Mouse (Mus musculus) 3134 (cell line): ENCODE data around the gene Shf.
"Not testable (repeated sequence)": the region's sequence is repeated elsewhere in the genome, so short reads cannot be mapped to it uniquely, and the experiment has no call there.

ENCODE experiments used
- DNase-seq: peaks from one replicate; pipeline ENCODE4 v3.0.0-alpha.2; 2011; ENCODE audit warnings: low spot score; ENCODE audit not compliant: insufficient read length; ENCODE audit errors: extremely low read depth

Gene Shf

DNA sequence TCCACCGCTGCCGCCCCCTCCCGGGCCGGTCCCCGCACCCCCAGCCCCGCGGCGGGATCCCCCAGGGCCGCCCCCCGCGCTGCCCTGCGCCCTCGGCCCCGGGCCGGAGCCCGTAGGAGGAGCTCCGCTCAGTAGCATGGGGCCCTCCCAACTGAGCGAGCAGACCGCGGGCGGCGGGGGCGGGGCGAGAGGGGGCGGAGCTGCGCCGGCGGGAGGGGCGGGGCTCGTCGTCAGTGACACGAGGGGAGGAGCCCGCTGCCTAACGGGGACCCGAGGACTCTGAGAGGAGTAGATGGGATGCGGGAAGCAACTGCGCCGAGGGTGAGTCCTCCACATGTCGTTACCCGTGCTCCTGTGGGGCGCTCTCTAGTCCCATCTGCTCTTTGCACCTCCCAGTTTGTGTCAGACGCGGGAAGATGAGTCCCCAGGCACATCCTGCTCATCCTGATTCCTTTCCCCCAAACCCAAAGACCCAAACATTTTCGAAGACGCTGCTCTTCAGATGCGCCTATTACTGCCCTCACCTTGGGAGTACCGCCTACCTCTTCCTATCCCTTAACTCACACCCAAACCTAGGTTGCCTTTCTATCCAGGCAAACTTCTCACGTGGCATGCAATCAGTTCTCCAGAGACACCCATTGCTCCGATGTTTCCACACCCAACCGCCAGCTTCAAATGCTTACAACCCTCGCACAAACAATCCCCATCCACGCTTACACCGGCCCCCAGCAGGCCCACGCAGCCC lies at the start of gene Shf:
TSS of gene Shf (minus strand) at position 168 of the 745 bp plus-strand sequence.
- peak; percentile 90 for DNase-seq

DNA sequence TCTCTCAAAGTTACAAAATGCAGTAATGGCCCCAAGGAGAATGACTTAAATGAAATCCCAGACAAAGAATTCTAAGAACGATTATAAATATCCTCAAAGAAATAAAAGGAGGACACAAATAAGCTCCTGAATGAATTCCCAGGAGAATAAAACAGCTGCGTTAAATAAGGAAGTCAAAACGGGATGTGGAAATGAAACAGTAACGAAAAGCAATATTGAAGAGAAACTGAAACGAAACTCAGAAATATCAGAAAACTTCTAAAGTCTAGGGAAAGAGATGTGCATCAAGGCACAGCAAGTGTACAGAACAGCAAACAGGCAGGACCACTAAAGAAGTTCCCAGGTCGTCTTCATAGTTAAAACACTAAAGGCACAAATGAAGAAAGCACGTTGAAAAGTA lies 40.0 kb upstream of the Shf start:
- no peak for DNase-seq

DNA sequence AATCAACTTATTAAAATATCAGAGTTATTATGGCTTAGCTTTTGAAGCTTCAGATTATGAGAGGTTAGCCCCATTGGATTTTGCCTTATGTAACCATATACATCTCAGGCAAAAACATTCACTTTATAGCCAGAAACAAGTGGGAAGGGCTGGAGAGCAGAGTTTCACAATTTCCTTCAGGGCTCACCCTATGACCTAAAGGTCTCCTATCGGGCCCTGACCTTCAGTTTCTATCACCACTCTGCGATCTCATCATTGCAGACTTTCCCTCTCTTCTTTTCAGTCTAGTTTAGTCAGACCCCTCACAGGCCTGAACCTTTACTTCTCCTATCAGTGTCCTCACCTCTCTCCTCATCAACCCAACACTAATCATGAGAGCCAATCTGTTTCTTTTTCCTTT lies 38.6 kb upstream of the Shf start:
- DNase-seq = no peak

DNA sequence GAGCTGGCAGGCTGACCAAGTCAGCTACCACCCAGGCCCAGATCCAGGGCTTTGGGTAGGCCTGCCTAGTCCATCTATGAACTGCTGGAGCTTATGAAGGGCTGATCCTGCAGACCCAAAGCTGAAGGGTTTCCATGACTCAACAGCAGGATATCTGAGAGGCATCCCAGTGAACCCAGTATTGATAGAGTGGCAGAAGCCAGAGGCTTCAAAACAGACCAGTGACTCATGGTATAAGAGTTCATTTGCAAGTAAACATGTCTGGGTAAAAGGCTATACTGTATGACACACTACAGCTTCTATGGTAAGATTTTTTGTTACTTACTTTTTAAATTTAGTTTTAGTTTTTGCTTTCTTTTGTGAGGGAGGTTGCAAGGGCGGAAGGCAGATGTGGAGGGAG lies 27.2 kb upstream of the Shf start:
- DNase-seq = no peak

DNA sequence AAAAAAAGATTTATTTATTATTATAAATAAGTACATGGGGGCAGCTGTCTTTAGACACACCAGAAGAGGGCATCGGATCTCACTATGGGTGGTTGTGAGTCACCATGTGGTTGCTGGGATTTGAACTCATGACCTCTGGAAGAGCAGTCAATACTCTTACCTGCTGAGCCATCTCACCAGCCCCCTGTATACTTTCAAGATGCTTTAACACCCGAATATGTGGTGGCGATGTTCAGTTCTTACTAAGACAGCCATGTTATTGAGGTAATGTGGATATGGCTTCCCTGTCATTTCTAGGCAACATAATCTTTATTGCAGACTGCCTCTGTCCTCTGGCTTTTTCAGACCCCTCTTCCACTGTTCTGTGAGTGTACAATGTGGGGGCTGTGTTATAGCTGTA lies 18.2 kb upstream of the Shf start:
- not testable (repeated sequence) for DNase-seq

DNA sequence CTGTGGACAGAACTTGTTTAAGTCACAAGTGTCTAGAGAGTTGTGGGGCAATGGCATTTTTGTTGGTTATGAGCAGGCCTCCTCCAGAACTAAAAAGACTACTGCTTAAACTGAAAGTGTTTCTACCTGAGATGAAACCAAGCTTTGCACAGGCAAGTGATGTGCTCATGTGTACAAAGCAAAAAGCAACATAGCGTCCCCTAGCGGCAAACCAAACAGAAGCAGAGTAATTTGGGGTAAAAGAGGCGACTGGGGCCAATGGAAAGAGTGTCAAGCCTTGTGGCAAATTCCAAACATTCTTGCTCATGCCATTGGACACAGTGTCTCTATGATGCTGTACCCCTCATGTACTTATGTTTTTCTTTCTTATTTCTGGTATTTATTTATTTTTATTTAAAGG lies 16.1 kb upstream of the Shf start:
- DNase-seq = no peak

DNA sequence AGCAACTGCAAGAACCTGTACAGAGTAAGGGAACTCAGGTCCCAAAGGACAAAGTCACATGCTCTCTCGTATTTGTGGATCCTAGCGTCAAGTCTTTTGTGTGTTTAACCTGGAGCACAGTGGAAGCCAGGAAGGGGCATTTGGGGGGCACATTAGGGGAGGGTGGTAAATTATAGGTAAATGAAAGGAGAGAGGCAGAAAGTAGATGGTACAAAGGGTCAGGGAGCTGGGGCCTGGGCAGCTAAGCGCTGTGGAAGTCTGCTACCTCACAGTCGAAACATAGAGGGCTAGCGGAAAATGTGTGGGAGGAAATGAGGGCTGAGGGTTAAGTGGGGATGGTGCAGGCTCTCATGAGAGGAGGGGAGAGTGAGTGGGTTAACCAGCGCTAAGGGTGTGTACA lies 13.2 kb upstream of the Shf start:
- DNase-seq = no peak

DNA sequence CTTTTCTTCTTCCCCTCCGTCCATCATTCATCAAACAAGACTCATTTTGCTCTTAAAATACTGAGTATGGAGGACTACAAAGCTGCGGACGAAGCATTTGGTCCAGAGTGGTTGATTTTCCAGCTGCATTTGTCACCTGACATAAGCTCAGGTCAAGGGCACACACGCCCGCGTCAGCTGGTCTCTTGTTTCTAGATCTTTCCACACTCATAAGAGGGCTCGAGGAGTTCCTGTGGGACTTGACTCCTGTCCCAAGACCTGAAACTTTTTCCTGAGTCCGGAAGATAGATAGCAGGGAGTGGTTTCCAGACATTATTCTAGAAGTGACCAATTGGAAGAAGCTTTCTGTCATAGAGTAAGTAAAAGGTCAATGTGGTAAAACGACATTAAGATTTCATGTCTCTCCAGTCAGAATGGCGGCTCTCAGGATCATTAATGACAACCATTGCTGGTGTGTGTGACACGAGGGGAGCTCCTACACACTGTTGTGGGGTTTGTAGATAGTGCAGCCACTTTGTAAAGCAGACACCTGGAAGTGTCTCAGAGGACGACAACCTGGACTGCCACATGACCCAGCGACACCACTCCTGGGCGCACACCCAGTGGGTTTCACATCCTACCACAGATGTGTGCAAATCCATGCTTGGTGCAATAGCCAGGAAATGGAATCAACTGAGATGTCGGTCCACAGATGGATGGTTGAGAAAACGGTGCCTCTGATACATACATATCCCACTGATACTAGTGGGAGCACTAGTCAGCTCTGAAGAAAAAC lies 12.6 kb upstream of the Shf start:
- DNase-seq = no peak

DNA sequence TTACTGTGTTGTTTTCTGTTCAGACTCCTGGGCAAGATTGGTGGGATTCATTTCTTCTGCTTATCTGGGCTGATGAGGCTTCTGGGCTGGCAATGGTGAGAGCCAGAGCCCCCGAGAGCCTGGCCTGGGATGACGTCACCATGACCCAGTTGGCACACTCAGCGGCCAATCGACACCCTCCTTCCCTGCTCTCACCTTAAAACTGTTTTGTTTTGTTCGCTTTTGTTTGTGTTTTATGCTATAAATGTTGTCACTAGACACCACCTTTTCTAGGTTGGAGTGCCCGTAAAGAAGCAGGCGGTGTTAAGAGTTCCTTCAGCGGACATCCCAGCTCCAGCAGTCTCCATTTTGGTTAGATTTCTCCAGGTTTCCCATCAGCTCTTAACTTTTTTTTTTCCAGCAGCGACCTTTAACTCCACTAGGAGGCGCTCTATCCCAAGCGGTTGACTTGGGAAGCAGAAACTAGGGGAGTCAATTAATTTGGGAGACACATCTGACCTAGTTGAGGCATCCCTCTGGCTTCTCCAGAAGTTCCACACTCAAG lies 11.9 kb upstream of the Shf start:
- DNase-seq = peak; percentile 48

DNA sequence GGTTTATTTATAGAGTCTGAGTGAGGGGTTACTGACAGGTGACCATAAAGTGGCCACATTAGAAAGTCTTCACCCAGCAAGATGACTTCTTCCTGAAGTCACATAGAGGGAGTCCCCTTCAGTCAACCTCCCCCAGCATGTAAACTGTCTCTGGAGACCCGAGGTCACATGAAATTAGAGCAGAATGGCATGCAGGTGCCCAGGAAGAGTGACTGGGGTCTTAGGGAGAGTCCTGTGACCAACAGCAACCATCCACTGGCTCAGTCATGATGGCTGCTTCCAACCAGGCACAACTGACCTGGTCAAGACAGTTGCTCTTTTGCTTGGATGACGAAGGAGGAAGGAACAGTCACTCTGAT lies 10.3 kb upstream of the Shf start:
- DNase-seq = no peak

DNA sequence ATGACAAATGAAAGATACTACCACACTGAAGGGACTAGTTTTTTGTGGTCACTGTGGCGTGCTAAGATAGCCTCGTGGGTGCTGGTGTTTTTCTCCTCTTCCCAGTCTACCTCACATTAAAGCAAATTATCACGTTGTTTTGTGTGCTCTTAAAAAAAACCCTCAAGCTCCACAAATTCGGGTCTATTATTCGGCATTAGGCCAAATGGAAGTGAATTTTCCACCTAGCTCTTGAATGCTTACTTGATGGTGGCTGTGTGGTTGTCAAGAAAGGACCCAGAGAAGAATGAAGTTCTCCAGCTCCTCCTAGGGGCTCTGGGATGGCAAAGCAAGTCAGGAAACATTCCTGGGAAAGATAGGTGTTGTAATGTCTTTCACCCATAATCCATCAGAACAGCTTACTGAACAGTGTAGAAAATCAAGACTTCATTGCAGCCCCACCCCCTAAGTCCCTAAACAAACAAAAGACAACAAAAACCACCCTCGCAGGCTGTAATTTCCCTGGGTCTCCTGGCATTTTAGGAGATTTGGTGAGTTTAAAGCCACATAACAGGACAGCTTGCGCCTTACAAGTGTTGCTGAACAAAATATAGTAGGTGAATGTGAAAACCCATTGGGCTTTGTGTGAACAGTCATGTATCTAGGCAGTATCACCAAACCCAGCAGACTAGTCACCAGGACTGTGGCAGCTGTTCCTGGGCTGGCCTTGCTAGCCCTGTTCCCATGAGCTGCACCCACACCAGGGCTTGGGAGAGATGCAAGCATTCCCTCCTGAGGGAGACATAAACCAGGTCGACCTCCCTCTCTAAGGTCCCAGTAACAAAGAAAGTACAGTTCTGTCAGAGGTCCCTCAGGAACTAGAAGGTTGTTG lies 9.7 kb upstream of the Shf start:
- peak; percentile 69 for DNase-seq

DNA sequence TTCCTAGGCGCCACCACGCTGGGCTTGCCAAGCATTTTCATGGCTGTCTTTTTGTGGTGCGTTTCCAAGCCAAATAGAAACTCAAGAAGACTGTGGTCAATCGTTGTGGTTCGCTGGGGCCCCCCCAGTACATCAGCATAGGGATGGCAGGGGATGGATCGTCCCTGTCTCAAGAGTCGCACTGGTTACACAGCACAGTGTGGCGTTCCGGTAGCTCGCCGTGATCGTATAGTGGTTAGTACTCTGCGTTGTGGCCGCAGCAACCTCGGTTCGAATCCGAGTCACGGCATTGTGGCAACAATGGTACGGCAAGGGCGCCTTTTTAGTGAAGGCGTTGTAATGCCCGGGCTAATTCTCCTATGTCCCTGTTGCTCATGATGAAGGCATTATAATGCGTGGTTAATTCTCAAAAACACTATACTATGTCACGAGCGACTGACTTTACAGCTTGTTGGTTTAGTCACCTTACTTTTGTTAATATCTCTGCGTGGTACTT lies 8.8 kb upstream of the Shf start:
- DNase-seq = peak; percentile 86

DNA sequence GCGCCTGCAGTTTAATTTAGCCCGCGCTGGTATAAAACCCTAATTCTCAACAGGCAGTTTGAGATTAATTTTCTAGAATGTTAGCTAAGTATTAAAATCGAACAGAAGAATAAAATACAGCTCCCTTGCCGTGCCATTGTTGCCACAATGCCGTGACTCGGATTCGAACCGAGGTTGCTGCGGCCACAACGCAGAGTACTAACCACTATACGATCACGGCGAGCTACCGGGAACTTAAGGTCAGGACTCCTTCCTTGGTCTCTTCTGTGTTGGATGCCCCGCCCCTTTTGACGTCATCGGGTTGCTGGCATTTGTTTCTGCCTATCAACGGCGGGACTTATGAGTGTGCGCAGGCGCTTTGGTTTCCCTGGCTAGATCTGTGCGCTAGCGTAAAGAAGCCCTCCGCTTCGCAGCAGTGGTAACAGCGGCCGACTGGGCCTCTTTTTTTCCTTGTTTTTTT lies 8.3 kb upstream of the Shf start:
- peak; percentile 91 for DNase-seq

DNA sequence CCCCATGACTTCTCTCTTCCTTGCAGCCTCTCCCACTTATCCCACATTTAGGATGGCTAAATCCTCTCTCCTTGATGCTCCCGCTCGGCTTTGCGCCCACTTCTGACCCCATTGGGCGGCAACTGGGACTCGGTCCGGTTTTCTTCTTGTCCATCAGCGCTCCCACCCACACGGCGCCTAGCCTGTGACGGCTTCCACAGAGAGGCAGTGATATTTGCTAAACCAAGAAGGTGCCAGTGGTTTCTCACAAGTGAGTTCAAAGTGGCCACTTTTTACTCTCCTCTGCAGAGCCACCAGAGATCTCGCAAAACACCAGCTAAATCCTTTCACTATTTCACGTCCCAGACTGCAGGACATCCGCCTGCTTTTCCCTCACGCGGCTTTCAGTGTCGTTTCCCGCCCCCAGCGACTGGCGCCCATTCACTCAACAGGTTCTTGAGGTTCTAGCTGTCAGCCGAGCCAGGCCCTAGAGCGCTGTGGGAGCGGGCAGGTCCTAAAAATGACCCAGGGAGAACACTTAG lies 7.1 kb upstream of the Shf start:
- DNase-seq = peak; percentile 80

DNA sequence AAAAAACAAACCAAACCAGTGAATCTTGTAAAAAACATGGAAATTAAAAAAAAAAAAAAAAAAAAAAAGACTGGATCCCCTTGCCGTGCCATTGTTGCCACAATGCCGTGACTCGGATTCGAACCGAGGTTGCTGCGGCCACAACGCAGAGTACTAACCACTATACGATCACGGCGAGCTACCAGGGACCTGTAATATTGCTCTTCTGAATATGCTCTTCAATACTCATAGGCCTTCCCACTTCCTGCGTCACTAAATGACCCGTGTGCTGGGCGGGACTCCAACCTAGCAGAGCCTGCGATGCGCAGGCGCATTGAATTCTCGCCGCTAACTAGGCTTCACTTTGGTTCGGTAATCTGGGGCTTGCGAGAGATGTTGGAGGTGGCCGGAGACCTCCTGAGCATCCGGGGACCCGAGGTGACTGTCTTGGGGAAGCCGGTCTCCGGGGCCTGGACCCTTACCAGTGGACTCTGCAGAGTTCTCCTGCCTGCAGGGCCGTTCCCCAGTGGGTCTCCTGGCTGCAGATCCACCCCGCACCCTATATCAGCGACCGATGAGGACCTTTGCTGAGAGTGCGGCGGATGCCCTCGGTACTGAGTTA lies 6.5 kb upstream of the Shf start:
- DNase-seq = peak; percentile 89

DNA sequence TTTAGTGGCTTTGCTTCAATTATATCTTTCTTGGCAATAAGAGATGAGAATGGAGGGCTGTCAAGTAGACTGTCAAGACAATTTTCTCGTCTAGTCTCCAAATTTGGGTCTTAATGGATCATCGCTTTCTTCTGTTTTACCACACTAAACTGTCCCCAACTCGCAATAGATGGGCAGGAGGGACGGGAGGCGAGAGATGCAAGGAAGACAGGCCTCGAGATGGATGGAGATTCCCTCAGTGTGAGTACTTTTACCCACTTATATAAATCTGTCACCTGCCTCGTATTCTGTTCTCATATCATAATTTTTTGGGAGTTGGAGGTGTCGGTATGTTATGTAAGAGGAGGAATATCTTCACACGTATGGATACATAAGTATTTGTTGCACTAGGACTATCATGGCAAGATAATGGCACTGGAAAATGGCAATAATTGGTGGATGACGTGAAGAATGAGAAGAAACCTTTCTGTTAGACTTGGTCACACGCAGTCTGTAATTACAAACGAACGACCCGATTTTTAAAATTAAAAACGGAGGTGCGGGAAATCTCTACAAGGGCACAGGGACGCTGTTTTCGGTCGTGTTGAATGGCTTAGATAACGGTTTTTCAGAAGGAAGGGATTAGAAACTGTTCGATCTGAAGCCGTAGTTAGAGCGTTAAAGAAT lies 5.8 kb upstream of the Shf start:
- no peak for DNase-seq

DNA sequence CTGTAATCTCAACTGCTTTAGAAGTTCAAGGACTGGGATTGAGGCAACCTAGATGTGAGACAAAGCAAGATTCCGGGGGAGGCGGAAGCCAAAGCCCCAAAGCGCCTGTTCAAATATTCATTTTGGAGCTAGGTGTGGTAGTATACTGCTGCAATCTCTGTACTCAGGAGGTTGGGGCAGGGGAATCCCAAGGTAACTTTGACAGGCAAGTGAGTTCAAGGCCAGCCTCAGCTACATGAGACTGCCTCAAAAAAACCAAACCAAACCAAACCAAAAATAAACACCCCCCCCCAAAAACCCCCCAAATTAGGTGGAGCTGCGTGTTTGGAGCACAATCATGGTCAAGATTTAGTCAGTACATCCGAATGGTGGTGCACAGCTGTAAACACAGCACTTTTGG lies 5.0 kb upstream of the Shf start:
- no peak for DNase-seq

DNA sequence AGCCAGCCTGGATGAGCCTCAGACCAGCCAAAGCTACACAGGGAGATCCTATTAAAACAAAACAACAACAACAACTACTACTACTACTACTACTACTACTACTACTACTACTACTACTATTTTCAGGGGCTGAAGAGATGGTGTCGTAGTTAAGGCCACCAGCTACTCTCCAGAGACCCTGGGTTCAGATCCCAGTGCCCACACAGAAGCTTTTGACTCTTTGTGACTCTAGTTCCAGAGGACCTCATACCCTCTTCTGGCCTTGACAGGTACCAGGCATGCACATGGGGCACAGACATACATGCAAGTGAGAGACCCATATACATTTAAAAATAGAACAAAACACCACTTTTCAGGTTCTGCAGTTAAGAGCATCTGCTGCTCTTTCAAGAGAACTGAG lies 3.6 kb upstream of the Shf start:
- no peak for DNase-seq

DNA sequence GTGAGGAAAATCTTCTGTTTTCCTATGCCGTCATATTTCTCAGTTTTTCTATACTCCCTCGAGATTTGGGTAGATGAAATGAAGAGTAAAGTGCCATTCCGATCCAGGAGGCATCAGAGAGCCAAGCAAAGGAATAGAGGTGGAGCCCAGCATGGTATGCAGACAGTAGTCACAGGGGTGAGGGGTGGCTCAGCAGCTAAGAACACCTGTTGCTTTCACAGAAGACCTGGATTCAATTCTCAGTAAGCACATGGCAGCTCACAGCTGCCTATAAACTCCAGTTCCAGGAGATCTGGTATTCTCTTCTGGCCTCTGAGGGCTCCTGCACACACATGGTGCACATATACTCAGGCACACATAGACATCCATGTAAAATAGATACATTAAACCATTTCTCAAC lies 3.1 kb upstream of the Shf start:
- no peak for DNase-seq
